Mouse (Mus musculus) B cell, adult 67 days (primary cell): Measurements from ENCODE around the gene Rasd2. TPM values are rescaled to one million over a fixed set of nuclear protein-coding genes. Genes with fewer than 3 reads are reported as not detected.

Experiments
- total RNA-seq, 2 experiments: library from RNA; stranded (reverse); gene quantifications; 4 replicates each; pipeline ENCODE4 v1.2.4; 2023

The Rasd2 gene
- total RNA-seq, result not detected

GRCm38 (mm10) chr8:75213686-75214085 lies at the start of gene Rasd2:
TSS of gene Rasd2 (plus strand) at chr8:75213944.

Other genes starting within 250 kb of the Rasd2 start
- 10 to 100 TPM; 43.0 to 44.4 TPM for gene Hmgxb4, start 220.6 kb upstream of the Rasd2 start, total RNA-seq
- gene Tom1, start 180.2 kb upstream of the Rasd2 start, total RNA-seq, result 10 to 100 TPM; 21.9 to 31.2 TPM
- 10 to 100 TPM in 1 of 2 experiments, 1 to 10 TPM in 1; 4.0 to 11.7 TPM for gene Hmox1, start 120.3 kb upstream of the Rasd2 start, total RNA-seq
- gene Mcm5, start 104.4 kb upstream of the Rasd2 start, total RNA-seq, result 10 to 100 TPM; 48.6 to 58.0 TPM
- gene Gm10358, start 192.6 kb downstream of the Rasd2 start, total RNA-seq, result not detected
- gene Iqcm, start 234.8 kb downstream of the Rasd2 start, total RNA-seq, result not detected